Mouse (Mus musculus) forebrain, embryonic 13.5 days (tissue): ENCODE measurements at regions not wholly inside any gene's neighbourhood (a gene's known extent, or its start where the extent isn't known, plus 50 kb on each side); places are given as distances from the start of the nearest gene placed in this dataset.

Experiments used
- ATAC-seq: fragments of 200-750 bp; cut with Nextera tagmentation; 2 replicates; pipeline ENCODE4 v1.8.0; 2017
- H3K27ac ChIP-seq: fragments of 300-500 bp; sonication (generic); 2 replicates; pipeline ENCODE4 v1.5.1; 2015; ENCODE audit warnings: inconsistent platforms, mild to moderate bottlenecking, moderate library complexity
- H3K27me3 ChIP-seq: fragments of 300-500 bp; sonication (generic); 2 replicates; pipeline ENCODE4 v1.6.1; 2015; ENCODE audit warnings: mild to moderate bottlenecking, inconsistent platforms
- H3K36me3 ChIP-seq: fragments of 300-500 bp; sonication (generic); 2 replicates; pipeline ENCODE4 v1.6.1; 2015; ENCODE audit warnings: mild to moderate bottlenecking, inconsistent platforms; ENCODE audit not compliant: poor library complexity, severe bottlenecking
- H3K4me1 ChIP-seq: fragments of 300-500 bp; sonication (generic); 2 replicates; pipeline ENCODE4 v1.6.1; 2015; ENCODE audit warnings: inconsistent platforms
- H3K4me2 ChIP-seq: fragments of 300-500 bp; sonication (generic); 2 replicates; pipeline ENCODE4 v1.6.1; 2015; ENCODE audit warnings: inconsistent platforms, mild to moderate bottlenecking, moderate library complexity
- H3K4me3 ChIP-seq: fragments of 300-500 bp; sonication (generic); 2 replicates; pipeline ENCODE4 v1.5.1; 2015; ENCODE audit warnings: mild to moderate bottlenecking, inconsistent platforms
- H3K9ac ChIP-seq: fragments of 300-500 bp; sonication (generic); 2 replicates; pipeline ENCODE4 v1.6.1; 2015; ENCODE audit warnings: mild to moderate bottlenecking, inconsistent platforms
- H3K9me3 ChIP-seq: fragments of 300-500 bp; sonication (generic); replicated peaks from 2 replicates; pipeline ENCODE4 v1.6.1; 2016; ENCODE audit warnings: inconsistent platforms
- WGBS: fragments of 180-500 bp; shearing (Covaris S2); methylation state at CpG from one replicate; pipeline ENCODE4 v1.1.7; 2015; 5-methylcytosine and 5-hydroxymethylcytosine counted together

GRCm38 (mm10) chr1:169368758-169369157 is 162.5 kb downstream of the Nuf2 start:
- Histone ChIP-seq H3K27ac (no peak overlapping the region), H3K4me1 (peaks cover 12% of the 10 kb centered on the region), H3K9ac (no peak overlapping the region), H3K4me3 (no peak overlapping the region), H3K4me2 (no peak overlapping the region), H3K36me3 (no peaks in the 10 kb centered on the region), H3K9me3 (no peaks in the 10 kb centered on the region), H3K27me3 (no peaks in the 10 kb centered on the region)
- ATAC-seq, result no peak
- WGBS, result 63% methylated on average over 3 of the region's 3 CpGs

- H3K9ac ChIP-seq, result 0 out of 2 replicates have a peak overlapping the region, but pooled peaks have one; percentile 40
- no peaks in the 10 kb centered on the region for H3K36me3 ChIP-seq
- no peak overlapping the region for H3K4me2 ChIP-seq
- H3K4me1 ChIP-seq, result peaks cover 12% of the 10 kb centered on the region
- WGBS, result 70% methylated on average over 10 of the region's 10 CpGs
- H3K27me3 ChIP-seq, result no peaks in the 10 kb centered on the region
- ATAC-seq, result peak; percentile 87
- H3K9me3 ChIP-seq, result no peaks in the 10 kb centered on the region
- H3K27ac ChIP-seq, result peak overlapping the region; percentile 52
- H3K4me3 ChIP-seq, result no peak overlapping the region
These were observed 163.3 kb downstream of the Nuf2 start for GRCm38 (mm10) chr1:169367772-169368501.

GRCm38 (mm10) chr1:169367316-169367715 is 163.9 kb downstream of the Nuf2 start:
- Histone ChIP-seq H3K27me3 (no peaks in the 10 kb centered on the region), H3K4me2 (no peak overlapping the region), H3K4me3 (no peak overlapping the region), H3K9ac (peak overlapping the region; percentile 40; the same call in 1 of the 2 replicates), H3K4me1 (peaks cover 12% of the 10 kb centered on the region), H3K9me3 (no peaks in the 10 kb centered on the region), H3K36me3 (no peaks in the 10 kb centered on the region), H3K27ac (no peak overlapping the region)
- WGBS, result 59% methylated on average over 4 of the region's 4 CpGs
- no peak for ATAC-seq

GRCm38 (mm10) chr1:169362564-169362963 is 168.7 kb downstream of the Nuf2 start:
- Histone ChIP-seq H3K4me2 (no peak overlapping the region), H3K4me3 (no peak overlapping the region), H3K27ac (no peak overlapping the region), H3K36me3 (no peaks in the 10 kb centered on the region), H3K27me3 (0 out of 2 replicates have a peak, but pooled peaks cover 3% of the 10 kb centered on the region), H3K9ac (no peak overlapping the region), H3K9me3 (no peaks in the 10 kb centered on the region), H3K4me1 (peaks cover 4% of the 10 kb centered on the region)
- 52% methylated on average over 4 of the region's 4 CpGs for WGBS
- no peak for ATAC-seq

GRCm38 (mm10) chr1:169357652-169358241 is 173.5 kb downstream of the Nuf2 start:
- 0 out of 2 replicates have a peak, but pooled peaks cover 3% of the 10 kb centered on the region for H3K27me3 ChIP-seq
- H3K4me1 ChIP-seq, result 0 out of 2 replicates have a peak, but pooled peaks cover 8% of the 10 kb centered on the region
- H3K4me3 ChIP-seq, result no peak overlapping the region
- H3K4me2 ChIP-seq, result no peak overlapping the region
- no peak overlapping the region for H3K27ac ChIP-seq
- WGBS, result 87% methylated on average over 6 of the region's 6 CpGs
- H3K36me3 ChIP-seq, result no peaks in the 10 kb centered on the region
- ATAC-seq, result no peak
- H3K9ac ChIP-seq, result no peak overlapping the region
- no peaks in the 10 kb centered on the region for H3K9me3 ChIP-seq

- Histone ChIP-seq H3K36me3 (no peaks in the 10 kb centered on the region), H3K4me3 (no peak overlapping the region), H3K9ac (no peak overlapping the region), H3K4me1 (0 out of 2 replicates have a peak, but pooled peaks cover 8% of the 10 kb centered on the region), H3K27me3 (no peaks in the 10 kb centered on the region), H3K9me3 (no peaks in the 10 kb centered on the region), H3K4me2 (no peak overlapping the region), H3K27ac (no peak overlapping the region)
- 75% methylated on average over 5 of the region's 5 CpGs for WGBS
- ATAC-seq, result peak; percentile 45; the same call in 1 of the 2 replicates
These were observed 177.2 kb downstream of the Nuf2 start for GRCm38 (mm10) chr1:169354021-169354420.

- H3K4me2 ChIP-seq, result no peak overlapping the region
- H3K4me1 ChIP-seq, result 0 out of 2 replicates have a peak, but pooled peaks cover 7% of the 10 kb centered on the region
- H3K9ac ChIP-seq, result no peak overlapping the region
- no peak overlapping the region for H3K27ac ChIP-seq
- no peaks in the 10 kb centered on the region for H3K9me3 ChIP-seq
- 0 out of 2 replicates have a peak, but pooled peaks have one; percentile 50 for ATAC-seq
- H3K27me3 ChIP-seq, result no peaks in the 10 kb centered on the region; the same call in 1 of the 2 replicates
- H3K36me3 ChIP-seq, result no peaks in the 10 kb centered on the region
- H3K4me3 ChIP-seq, result no peak overlapping the region
- WGBS, result 54% methylated on average over 2 of the region's 2 CpGs
These were observed 183.6 kb downstream of the Nuf2 start for GRCm38 (mm10) chr1:169347692-169348091.

- H3K4me1 ChIP-seq, result 0 out of 2 replicates have a peak, but pooled peaks cover 7% of the 10 kb centered on the region
- H3K27ac ChIP-seq, result no peak overlapping the region
- no peak overlapping the region for H3K9ac ChIP-seq
- H3K4me2 ChIP-seq, result no peak overlapping the region
- H3K9me3 ChIP-seq, result no peaks in the 10 kb centered on the region
- H3K27me3 ChIP-seq, result no peaks in the 10 kb centered on the region; the same call in 1 of the 2 replicates
- ATAC-seq, result no peak
- 97% methylated on average over 1 of the region's 1 CpGs for WGBS
- H3K4me3 ChIP-seq, result no peak overlapping the region
- H3K36me3 ChIP-seq, result no peaks in the 10 kb centered on the region
These were observed 184.4 kb downstream of the Nuf2 start for GRCm38 (mm10) chr1:169346876-169347275.

- Histone ChIP-seq H3K9me3 (no peaks in the 10 kb centered on the region), H3K4me3 (no peak overlapping the region), H3K4me1 (0 out of 2 replicates have a peak, but pooled peaks cover 7% of the 10 kb centered on the region), H3K36me3 (no peaks in the 10 kb centered on the region), H3K27ac (no peak overlapping the region), H3K27me3 (no peaks in the 10 kb centered on the region; the same call in 1 of the 2 replicates), H3K4me2 (no peak overlapping the region), H3K9ac (no peak overlapping the region)
- 46% methylated on average over 1 of the region's 1 CpGs for WGBS
- ATAC-seq, result no peak
These were observed 190.1 kb downstream of the Nuf2 start for GRCm38 (mm10) chr1:169341131-169341530.

- Histone ChIP-seq H3K4me1 (no peaks in the 10 kb centered on the region), H3K27me3 (no peaks in the 10 kb centered on the region), H3K36me3 (no peaks in the 10 kb centered on the region), H3K27ac (no peak overlapping the region), H3K9me3 (no peaks in the 10 kb centered on the region), H3K4me3 (no peak overlapping the region), H3K9ac (no peak overlapping the region), H3K4me2 (no peak overlapping the region)
- ATAC-seq, result no peak
- 78% methylated on average over 4 of the region's 4 CpGs for WGBS
These were observed 192.8 kb downstream of the Nuf2 start for GRCm38 (mm10) chr1:169338461-169338860.

GRCm38 (mm10) chr1:169332165-169332564 is 199.1 kb downstream of the Nuf2 start:
- no peak overlapping the region for H3K27ac ChIP-seq
- no peaks in the 10 kb centered on the region for H3K27me3 ChIP-seq
- WGBS, result 94% methylated on average over 5 of the region's 5 CpGs
- no peaks in the 10 kb centered on the region for H3K9me3 ChIP-seq
- no peak for ATAC-seq
- no peak overlapping the region for H3K9ac ChIP-seq
- no peak overlapping the region for H3K4me2 ChIP-seq
- no peaks in the 10 kb centered on the region for H3K36me3 ChIP-seq
- H3K4me3 ChIP-seq, result no peak overlapping the region
- H3K4me1 ChIP-seq, result peaks cover 9% of the 10 kb centered on the region

- Histone ChIP-seq H3K27me3 (no peaks in the 10 kb centered on the region), H3K4me2 (no peak overlapping the region), H3K4me1 (peaks cover 6% of the 10 kb centered on the region), H3K27ac (peak overlapping the region; percentile 31; the same call in 1 of the 2 replicates), H3K9me3 (no peaks in the 10 kb centered on the region), H3K36me3 (no peaks in the 10 kb centered on the region), H3K9ac (no peak overlapping the region), H3K4me3 (no peak overlapping the region)
- 48% methylated on average over 8 of the region's 8 CpGs for WGBS
- ATAC-seq, result peak; percentile 48; the same call in 1 of the 2 replicates
These were observed 218.0 kb downstream of the Nuf2 start for GRCm38 (mm10) chr1:169313241-169313640.
